Mouse (Mus musculus) myocyte (in vitro differentiated cells): ENCODE results near the gene Eya3.

Experiments
- CEBPB ChIP-seq: IDR thresholded peaks from 2 replicates; pipeline ENCODE4 v1.6.1; 2011; ENCODE audit warnings: mild to moderate bottlenecking, moderate library complexity; ENCODE audit not compliant: poor library complexity, insufficient read depth, severe bottlenecking
- E2F4 ChIP-seq: IDR thresholded peaks from one replicate; pipeline ENCODE4 v1.6.1; 2011; ENCODE audit warnings: mild to moderate bottlenecking, control low read depth, moderate library complexity; ENCODE audit not compliant: insufficient read depth
- MAX ChIP-seq: IDR thresholded peaks from one replicate; pipeline ENCODE4 v1.6.1; 2011; ENCODE audit warnings: low read depth, mild to moderate bottlenecking, control low read depth
- POLR2A ChIP-seq: IDR thresholded peaks from one replicate; pipeline ENCODE4 v1.6.1; 2011; ENCODE audit warnings: low read depth, mild to moderate bottlenecking, control low read depth, moderate library complexity; ENCODE audit not compliant: insufficient read length
- POLR2AphosphoS2 ChIP-seq: IDR thresholded peaks from one replicate; pipeline ENCODE4 v1.6.1; 2011; ENCODE audit warnings: low read depth, control low read depth; ENCODE audit not compliant: insufficient read length
- SRF ChIP-seq: IDR thresholded peaks from one replicate; pipeline ENCODE4 v1.6.1; 2011; ENCODE audit warnings: low read depth; ENCODE audit not compliant: control insufficient read depth, insufficient read length
- TCF12 ChIP-seq: IDR thresholded peaks from one replicate; pipeline ENCODE4 v1.6.1; 2011; ENCODE audit warnings: mild to moderate bottlenecking, control low read depth; ENCODE audit not compliant: poor library complexity, insufficient read depth, severe bottlenecking
- TCF3 ChIP-seq: IDR thresholded peaks from one replicate; pipeline ENCODE4 v1.6.1; 2011; ENCODE audit warnings: low read depth, control low read depth; ENCODE audit not compliant: insufficient read length
- USF1 ChIP-seq: IDR thresholded peaks from one replicate; pipeline ENCODE4 v1.6.1; 2011; ENCODE audit warnings: low read depth, mild to moderate bottlenecking, control low read depth, moderate library complexity

DNA sequence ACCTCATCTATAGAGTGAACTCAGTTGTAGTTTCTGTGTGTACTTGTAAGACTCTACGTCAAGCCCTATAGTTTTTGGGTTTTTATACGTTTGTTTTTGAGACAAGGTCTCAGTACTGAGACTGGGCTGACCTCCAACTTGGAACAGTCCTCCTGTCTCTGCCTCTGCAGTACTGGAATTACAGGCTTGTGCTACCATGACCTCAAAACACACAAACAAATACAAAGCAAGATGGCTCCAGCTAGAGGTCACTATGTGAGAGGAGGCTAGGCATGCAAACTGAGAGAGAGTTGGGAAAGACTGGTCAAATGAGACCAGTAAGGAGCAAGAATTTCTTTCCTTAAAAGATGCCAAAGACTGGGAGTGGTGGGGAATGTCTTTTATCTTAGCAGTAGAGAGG, 2.8 kb upstream of the Eya3 start:
- TF ChIP-seq USF1 = no peak
- TF ChIP-seq POLR2A = no peak
- TF ChIP-seq MAX = no peak
- no peak for TF ChIP-seq TCF12
- TF ChIP-seq POLR2AphosphoS2 = no peak
- TF ChIP-seq CEBPB = no peak
- TF ChIP-seq E2F4 = no peak
- no peak for TF ChIP-seq TCF3
- no peak for TF ChIP-seq SRF
